Mouse (Mus musculus): ENCODE data around the gene Pradc1. TPM values are rescaled to one million over a fixed set of nuclear protein-coding genes. Genes with fewer than 3 reads are reported as not detected.

Gene Pradc1
- polyA plus RNA-seq, 1 experiment from 2014 or later, result 34.9 TPM

Other genes with a start within 250 kb of the Pradc1 start
- 49.1 and 61.3 TPM in 2 replicates for gene Sfxn5, start 118.5 kb downstream of the Pradc1 start, polyA plus RNA-seq (2015; fragmentation: Nextera tagmentation; extraction: Ambion mirVana)
- gene Rab11fip5, start 77.3 kb downstream of the Pradc1 start, polyA plus RNA-seq (2015; fragmentation: Nextera tagmentation; extraction: Ambion mirVana), result 24.3 and 28.6 TPM in 2 replicates
- not detected in 2 replicates for gene Noto, start 28.1 kb downstream of the Pradc1 start, polyA plus RNA-seq (2015; fragmentation: Nextera tagmentation; extraction: Ambion mirVana)
- gene Smyd5, start 20.0 kb downstream of the Pradc1 start, polyA plus RNA-seq (2015; fragmentation: Nextera tagmentation; extraction: Ambion mirVana), result 81.4 and 82.8 TPM in 2 replicates
- 561 TPM in 2 replicates for gene Cct7, start 456 bp downstream of the Pradc1 start, polyA plus RNA-seq (2015; fragmentation: Nextera tagmentation; extraction: Ambion mirVana)
- 9.8 and 10.3 TPM in 2 replicates for gene Fbxo41, start 51.0 kb upstream of the Pradc1 start, polyA plus RNA-seq (2015; fragmentation: Nextera tagmentation; extraction: Ambion mirVana)
- not detected in 2 replicates for gene Egr4, start 61.6 kb upstream of the Pradc1 start, polyA plus RNA-seq (2015; fragmentation: Nextera tagmentation; extraction: Ambion mirVana)
- 4.2 and 4.3 TPM in 2 replicates for gene Alms1, start 135.6 kb upstream of the Pradc1 start, polyA plus RNA-seq (2015; fragmentation: Nextera tagmentation; extraction: Ambion mirVana)